Mouse (Mus musculus) bone marrow, adult 2 months (tissue): ENCODE results near the gene Rpl14.

Source experiments
- CTCF ChIP-seq: fragments of 200-500 bp; IDR thresholded peaks from 2 replicates; pipeline ENCODE4 v1.5.1; 2011; ENCODE audit warnings: low read length, control low read depth; ENCODE audit not compliant: control insufficient read depth, insufficient read depth
- POLR2A ChIP-seq: fragments of 200-500 bp; IDR thresholded peaks from 2 replicates; pipeline ENCODE4 v1.6.1; 2011; ENCODE audit warnings: low read depth, mild to moderate bottlenecking, control low read depth, low read length, borderline replicate concordance; ENCODE audit not compliant: control insufficient read depth

GRCm38 (mm10) chr9:120566384-120566783 is 4.9 kb upstream of the Rpl14 start:
- TF ChIP-seq CTCF (no peak), POLR2A (no peak)
